Mouse (Mus musculus): Measurements from ENCODE around the gene Neurod2.

GRCm38 (mm10) chr11:98353651-98354211 is 24.3 kb upstream of the Neurod2 start:
- TF ChIP-seq POLR2A (IDR thresholded peaks at IDR 0.05; ENCODE audit: extremely low read depth, insufficient read depth, low read length): no peak
- TF ChIP-seq CTCF (IDR thresholded peaks at IDR 0.05; ENCODE audit: low read depth, low read length): no peak
